Mouse (Mus musculus) midbrain, embryonic 16.5 days (tissue): ENCODE results near the gene Gm765. TPM values are rescaled to one million over a fixed set of nuclear protein-coding genes. Genes with fewer than 3 reads are reported as not detected.

Experiments
- ATAC-seq: fragments of 200-750 bp; cut with Nextera tagmentation; 2 replicates; pipeline ENCODE4 v1.8.0; 2017; ENCODE audit warnings: moderate TSS enrichment
- H3K27ac ChIP-seq: fragments of 300-500 bp; sonication (generic); 2 replicates; pipeline ENCODE4 v1.5.1; 2014; ENCODE audit warnings: mild to moderate bottlenecking, low read length, mixed read lengths
- H3K27me3 ChIP-seq: fragments of 300-500 bp; sonication (generic); 2 replicates; pipeline ENCODE4 v1.6.1; 2014; ENCODE audit warnings: low read depth, low read length, mixed read lengths; ENCODE audit not compliant: control insufficient read depth, insufficient read depth
- H3K36me3 ChIP-seq: fragments of 300-500 bp; sonication (generic); 2 replicates; pipeline ENCODE4 v1.6.1; 2014; ENCODE audit warnings: mild to moderate bottlenecking, low read length, moderate library complexity, mixed read lengths; ENCODE audit not compliant: control insufficient read depth, insufficient read depth
- H3K4me1 ChIP-seq: fragments of 300-500 bp; sonication (generic); 2 replicates; pipeline ENCODE4 v1.6.1; 2014; ENCODE audit warnings: mild to moderate bottlenecking, low read length, mixed read lengths; ENCODE audit not compliant: control insufficient read depth, insufficient read depth
- H3K4me2 ChIP-seq: fragments of 300-500 bp; sonication (generic); 2 replicates; pipeline ENCODE4 v1.6.1; 2014; ENCODE audit warnings: mild to moderate bottlenecking, low read length, mixed read lengths
- H3K4me3 ChIP-seq: fragments of 300-500 bp; sonication (generic); 2 replicates; pipeline ENCODE4 v1.5.1; 2014; ENCODE audit warnings: low read depth, mild to moderate bottlenecking, low read length, moderate library complexity, mixed read lengths
- H3K9ac ChIP-seq: fragments of 300-500 bp; sonication (generic); 2 replicates; pipeline ENCODE4 v1.6.1; 2014; ENCODE audit warnings: low read depth, low read length, mixed read lengths
- H3K9me3 ChIP-seq: fragments of 300-500 bp; sonication (generic); replicated peaks from 2 replicates; pipeline ENCODE4 v1.6.1; 2014; ENCODE audit warnings: mild to moderate bottlenecking, low read length, mixed read lengths; ENCODE audit not compliant: control insufficient read depth, poor library complexity, severe bottlenecking
- WGBS: fragments of 180-500 bp; shearing (Covaris S2); extraction: QIAGEN DNeasy Blood & Tissue Kit; methylation state at CpG from one replicate; pipeline ENCODE4 v1.1.7; 2014; 5-methylcytosine and 5-hydroxymethylcytosine counted together
- polyA plus RNA-seq: library from polyadenylated mRNA; unstranded; fragments of >200 nt; fragmentation: Nextera tagmentation; extraction: Ambion mirVana; gene quantifications from 2 replicates; pipeline ENCODE4 v1.2.1, GENCODE M21; 2015

Gm765 gene
- polyA plus RNA-seq, 1 experiment from 2014 or later: not detected

DNA sequence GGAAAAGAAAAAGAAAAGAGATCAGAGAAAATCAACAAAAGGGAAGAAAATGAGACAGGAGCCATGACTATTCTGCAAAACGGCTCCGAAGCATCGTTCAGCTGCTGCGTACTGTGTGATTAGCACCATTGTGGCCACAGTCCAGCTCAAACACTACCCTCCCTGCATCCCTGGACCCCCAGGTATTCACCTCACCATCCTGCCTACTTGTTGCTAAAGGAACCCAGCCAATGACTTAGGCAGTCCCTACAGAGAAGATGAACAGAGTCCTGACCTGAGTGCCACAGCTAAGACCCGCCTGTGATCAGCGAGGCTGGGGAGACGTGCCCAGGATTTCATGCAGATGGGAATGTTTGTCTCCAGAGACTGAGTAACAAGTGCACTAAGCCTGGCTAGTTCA lies 35.4 kb downstream of the Gm765 start:
- H3K27me3 ChIP-seq: no peaks in the 10 kb centered on the region
- no peak overlapping the region for H3K4me3 ChIP-seq
- H3K9me3 ChIP-seq: no peaks in the 10 kb centered on the region
- no peak overlapping the region for H3K27ac ChIP-seq
- H3K36me3 ChIP-seq: no peaks in the 10 kb centered on the region
- no peaks in the 10 kb centered on the region for H3K4me1 ChIP-seq
- no peak for ATAC-seq
- H3K4me2 ChIP-seq: no peak overlapping the region
- 63% methylated on average over 7 of the region's 7 CpGs for WGBS
- no peak overlapping the region for H3K9ac ChIP-seq

DNA sequence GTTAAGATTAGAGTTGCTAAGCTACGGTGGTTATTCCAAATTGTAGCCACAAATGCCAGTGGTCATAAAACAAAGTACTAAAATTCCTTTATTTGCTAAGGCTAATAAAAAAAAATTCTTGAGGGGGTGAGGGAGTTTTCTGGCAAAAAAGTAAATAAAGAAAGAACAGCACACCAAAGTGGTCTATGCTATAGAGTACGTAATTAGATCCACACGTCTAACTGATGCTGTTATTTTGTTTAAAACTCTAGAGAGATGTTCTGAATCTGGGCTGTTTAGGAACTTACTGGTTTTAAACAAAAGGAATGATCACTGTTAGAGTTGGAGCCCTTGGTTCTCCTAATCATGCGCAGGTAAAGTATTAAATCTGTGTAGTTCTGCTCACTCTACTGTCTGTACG lies 50.5 kb downstream of the Gm765 start:
- 93% methylated on average over 5 of the region's 5 CpGs for WGBS
- Histone ChIP-seq H3K4me2 (no peak overlapping the region), H3K9ac (no peak overlapping the region), H3K9me3 (no peaks in the 10 kb centered on the region), H3K27me3 (no peaks in the 10 kb centered on the region), H3K4me1 (peaks cover 5% of the 10 kb centered on the region), H3K36me3 (no peaks in the 10 kb centered on the region), H3K27ac (no peak overlapping the region), H3K4me3 (no peak overlapping the region)
- no peak for ATAC-seq

DNA sequence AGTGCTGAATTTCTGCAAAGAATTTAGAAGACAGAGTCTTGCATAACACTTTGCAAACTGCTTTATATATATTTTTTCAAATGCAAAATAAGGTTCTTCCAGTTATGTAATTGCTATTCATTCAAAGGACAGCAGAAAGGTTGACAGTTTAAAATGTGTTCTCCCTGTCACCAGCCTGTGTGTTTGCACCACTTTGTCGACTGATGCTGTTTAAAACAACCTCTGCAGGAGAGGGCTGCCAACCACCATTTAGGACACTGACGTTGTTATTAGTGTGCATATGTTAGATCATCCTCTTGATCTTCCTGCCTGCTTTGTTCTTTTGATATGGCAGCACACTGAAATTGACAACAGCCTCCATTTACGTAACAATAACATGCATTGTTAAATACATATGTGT lies 54.2 kb downstream of the Gm765 start:
- no peaks in the 10 kb centered on the region for H3K36me3 ChIP-seq
- H3K4me3 ChIP-seq: no peak overlapping the region
- H3K9me3 ChIP-seq: no peaks in the 10 kb centered on the region
- no peak overlapping the region for H3K9ac ChIP-seq
- no peak overlapping the region for H3K4me2 ChIP-seq
- H3K4me1 ChIP-seq: peaks cover 6% of the 10 kb centered on the region
- ATAC-seq: no peak
- no peaks in the 10 kb centered on the region for H3K27me3 ChIP-seq
- WGBS: 23% methylated on average over 3 of the region's 3 CpGs
- H3K27ac ChIP-seq: no peak overlapping the region

DNA sequence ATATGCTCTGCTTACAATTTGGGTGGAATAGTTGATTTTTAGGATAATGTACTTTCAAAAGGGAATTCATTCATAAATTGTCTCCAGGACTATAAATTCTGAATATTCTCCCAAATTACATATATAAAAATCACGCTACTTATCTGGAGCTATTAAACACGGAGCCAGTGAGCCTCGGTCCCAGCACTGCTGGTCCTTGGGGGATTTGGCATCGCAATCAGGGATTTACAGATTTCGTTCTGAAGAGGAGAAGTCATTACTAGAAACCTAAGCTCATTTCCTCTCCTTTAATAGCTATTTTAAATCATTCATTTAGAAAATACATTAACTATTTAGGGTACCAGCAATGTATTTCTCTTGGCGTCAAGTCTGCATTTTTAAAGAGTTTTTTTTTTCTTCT lies 55.0 kb downstream of the Gm765 start:
- Histone ChIP-seq H3K27ac (no peak overlapping the region), H3K4me1 (peaks cover 6% of the 10 kb centered on the region), H3K9me3 (no peaks in the 10 kb centered on the region), H3K4me2 (no peak overlapping the region), H3K27me3 (no peaks in the 10 kb centered on the region), H3K9ac (no peak overlapping the region), H3K4me3 (no peak overlapping the region), H3K36me3 (no peaks in the 10 kb centered on the region)
- WGBS: 39% methylated on average over 6 of the region's 6 CpGs
- no peak for ATAC-seq

DNA sequence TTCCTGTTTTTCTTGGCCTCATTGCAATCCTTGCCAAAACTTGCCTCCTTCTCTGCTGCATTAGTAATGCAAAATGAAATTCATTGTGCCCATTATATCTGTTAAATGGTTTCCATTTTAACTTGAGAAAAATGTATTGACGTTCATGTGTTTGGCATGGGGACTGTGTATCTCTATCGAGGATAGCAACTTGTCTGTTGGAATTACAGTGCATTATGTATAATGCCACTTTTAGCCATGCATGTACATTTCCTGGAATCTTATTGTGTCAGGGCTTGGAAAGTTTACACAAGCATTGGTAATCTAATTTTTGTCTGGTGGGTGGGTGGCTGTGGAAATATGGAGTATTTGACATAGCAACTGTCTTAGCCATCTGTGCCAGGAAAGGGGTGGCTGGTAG lies 57.4 kb downstream of the Gm765 start:
- H3K4me3 ChIP-seq: no peak overlapping the region
- H3K9me3 ChIP-seq: no peaks in the 10 kb centered on the region
- no peak overlapping the region for H3K27ac ChIP-seq
- no peak overlapping the region for H3K4me2 ChIP-seq
- H3K4me1 ChIP-seq: peaks cover 6% of the 10 kb centered on the region
- no peak overlapping the region for H3K9ac ChIP-seq
- no peaks in the 10 kb centered on the region for H3K27me3 ChIP-seq
- no peak for ATAC-seq
- 85% methylated on average over 2 of the region's 2 CpGs for WGBS
- H3K36me3 ChIP-seq: no peaks in the 10 kb centered on the region

DNA sequence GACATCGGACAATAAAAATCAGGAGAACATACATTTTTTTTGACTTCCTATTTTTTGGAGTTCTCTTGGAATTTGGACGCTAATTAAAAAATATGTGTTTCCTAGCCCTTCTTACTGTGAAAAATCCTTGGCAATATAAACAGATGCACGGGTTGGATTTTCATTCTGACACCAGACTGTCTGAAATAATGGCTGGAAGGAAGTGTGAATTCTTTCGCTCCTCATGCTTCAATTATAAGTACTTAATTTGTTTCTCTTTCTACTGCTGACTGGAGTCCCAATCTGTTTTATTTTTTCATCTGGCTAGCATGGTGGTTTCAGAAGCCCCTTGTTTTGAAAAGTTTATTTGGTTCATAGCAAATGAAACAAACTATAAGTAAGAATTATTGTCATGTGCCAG lies 59.8 kb downstream of the Gm765 start:
- Histone ChIP-seq H3K4me1 (peaks cover 2% of the 10 kb centered on the region; the same call in 1 of the 2 replicates), H3K27ac (no peak overlapping the region), H3K9me3 (no peaks in the 10 kb centered on the region), H3K9ac (no peak overlapping the region), H3K27me3 (no peaks in the 10 kb centered on the region), H3K4me3 (no peak overlapping the region), H3K36me3 (no peaks in the 10 kb centered on the region), H3K4me2 (no peak overlapping the region)
- 85% methylated on average over 4 of the region's 4 CpGs for WGBS
- ATAC-seq: no peak

DNA sequence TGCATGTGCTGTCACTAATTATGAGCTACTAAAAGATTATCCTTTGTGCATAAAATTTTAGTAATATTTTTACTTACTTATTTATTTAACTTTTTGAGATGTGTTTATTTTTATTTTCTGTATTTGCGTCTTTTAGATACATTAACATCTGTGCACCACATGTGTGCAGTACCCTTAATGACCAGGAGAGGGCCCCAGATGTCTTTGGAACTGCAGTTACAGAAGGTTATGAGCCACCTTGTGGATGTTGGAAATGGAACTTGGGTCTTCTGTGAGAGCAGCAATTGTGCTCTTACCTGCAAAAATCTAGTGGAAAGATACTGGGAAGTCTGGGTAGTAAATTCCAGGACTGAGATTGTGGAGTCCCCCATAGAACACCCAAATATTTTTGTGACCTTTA lies 71.0 kb downstream of the Gm765 start:
- no peak overlapping the region for H3K4me3 ChIP-seq
- 80% methylated on average over 1 of the region's 1 CpGs for WGBS
- ATAC-seq: no peak
- no peaks in the 10 kb centered on the region for H3K4me1 ChIP-seq
- no peak overlapping the region for H3K9ac ChIP-seq
- H3K27me3 ChIP-seq: no peaks in the 10 kb centered on the region
- H3K27ac ChIP-seq: no peak overlapping the region
- no peaks in the 10 kb centered on the region for H3K36me3 ChIP-seq
- H3K9me3 ChIP-seq: no peaks in the 10 kb centered on the region
- H3K4me2 ChIP-seq: no peak overlapping the region

DNA sequence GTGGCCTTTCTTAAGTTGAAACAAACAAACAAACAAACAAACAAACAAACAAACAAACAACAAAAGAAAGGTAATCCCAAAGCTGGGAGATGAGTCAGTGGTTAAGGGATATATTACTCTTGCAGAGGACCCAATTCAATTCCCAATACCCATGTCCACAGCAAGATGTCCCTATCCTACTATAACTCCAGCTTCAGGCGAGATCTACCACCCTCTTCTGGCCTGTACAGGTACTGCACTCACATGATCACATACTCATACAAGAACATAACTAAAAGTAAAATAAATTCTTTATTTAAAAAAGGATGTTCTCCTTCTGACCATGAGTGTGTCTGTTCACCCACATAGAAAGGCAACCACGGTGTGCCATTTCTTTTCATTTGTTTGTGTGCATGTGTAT lies 79.6 kb downstream of the Gm765 start:
- Histone ChIP-seq H3K27ac (no peak overlapping the region), H3K4me3 (no peak overlapping the region), H3K36me3 (no peaks in the 10 kb centered on the region), H3K4me2 (no peak overlapping the region), H3K27me3 (no peaks in the 10 kb centered on the region), H3K9ac (no peak overlapping the region), H3K4me1 (no peaks in the 10 kb centered on the region), H3K9me3 (0 out of 2 replicates have a peak, but pooled peaks cover 5% of the 10 kb centered on the region)
- 61% methylated on average over 2 of the region's 2 CpGs for WGBS
- no peak for ATAC-seq

DNA sequence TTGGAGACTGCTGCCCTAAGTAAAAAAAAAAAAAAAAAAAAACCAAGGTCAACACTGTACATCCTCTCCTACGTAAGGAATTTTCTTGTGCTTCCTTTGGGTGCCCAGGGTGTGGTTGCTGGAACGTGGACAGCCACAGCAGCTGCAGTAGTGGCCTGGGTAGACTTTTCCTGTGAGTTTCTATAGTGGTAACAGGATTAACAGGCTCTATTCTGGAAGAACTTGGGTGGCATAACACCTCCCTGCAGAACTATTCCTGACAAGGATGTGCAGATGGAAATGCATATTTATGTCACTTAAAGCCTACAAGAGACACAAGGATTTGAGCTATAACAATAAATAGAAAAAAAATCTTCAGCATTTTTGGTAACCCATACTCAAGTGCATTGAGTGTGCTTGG lies 83.5 kb downstream of the Gm765 start:
- H3K27ac ChIP-seq: no peak overlapping the region

DNA sequence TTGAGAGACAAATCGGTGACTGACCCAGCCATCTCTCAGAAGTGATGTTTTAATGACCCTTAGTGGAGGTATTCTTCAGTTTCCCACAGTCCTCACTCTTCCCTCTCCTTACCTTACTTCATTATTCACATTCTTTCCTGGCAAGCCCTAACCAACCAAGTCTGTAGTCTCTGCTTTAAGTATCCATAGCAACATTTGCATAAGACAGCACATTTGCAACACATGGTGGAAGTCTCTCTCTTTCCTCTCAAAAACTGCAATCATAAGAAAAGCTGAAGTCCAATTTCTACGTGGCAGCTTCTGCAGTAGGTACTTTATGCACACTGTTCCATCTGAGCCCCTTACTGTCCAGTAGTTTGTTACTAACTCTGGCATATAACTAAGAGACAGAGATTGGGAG lies 96.1 kb downstream of the Gm765 start:
- Histone ChIP-seq H3K9ac (no peak overlapping the region), H3K36me3 (no peaks in the 10 kb centered on the region), H3K4me1 (no peaks in the 10 kb centered on the region), H3K27me3 (no peaks in the 10 kb centered on the region), H3K4me3 (no peak overlapping the region), H3K4me2 (no peak overlapping the region), H3K9me3 (no peaks in the 10 kb centered on the region), H3K27ac (no peak overlapping the region)
- WGBS: 81% methylated on average over 2 of the region's 2 CpGs
- no peak for ATAC-seq

More for the DNA sequence above, 83.5 kb downstream of the Gm765 start:
- Histone ChIP-seq H3K4me3 (no peak overlapping the region), H3K4me2 (no peak overlapping the region), H3K4me1 (no peaks in the 10 kb centered on the region), H3K9me3 (0 out of 2 replicates have a peak, but pooled peaks cover 5% of the 10 kb centered on the region), H3K9ac (no peak overlapping the region), H3K27me3 (no peaks in the 10 kb centered on the region), H3K36me3 (no peaks in the 10 kb centered on the region)
- ATAC-seq: no peak
- WGBS: 59% methylated on average over 2 of the region's 2 CpGs
